Mouse (Mus musculus): ENCODE measurements around the gene Fgfr2. TPM values are rescaled to one million over a fixed set of nuclear protein-coding genes. Genes with fewer than 3 reads are reported as not detected.

The Fgfr2 gene
- polyA plus RNA-seq, 2 experiments from 2014 or later = not detected

DNA sequence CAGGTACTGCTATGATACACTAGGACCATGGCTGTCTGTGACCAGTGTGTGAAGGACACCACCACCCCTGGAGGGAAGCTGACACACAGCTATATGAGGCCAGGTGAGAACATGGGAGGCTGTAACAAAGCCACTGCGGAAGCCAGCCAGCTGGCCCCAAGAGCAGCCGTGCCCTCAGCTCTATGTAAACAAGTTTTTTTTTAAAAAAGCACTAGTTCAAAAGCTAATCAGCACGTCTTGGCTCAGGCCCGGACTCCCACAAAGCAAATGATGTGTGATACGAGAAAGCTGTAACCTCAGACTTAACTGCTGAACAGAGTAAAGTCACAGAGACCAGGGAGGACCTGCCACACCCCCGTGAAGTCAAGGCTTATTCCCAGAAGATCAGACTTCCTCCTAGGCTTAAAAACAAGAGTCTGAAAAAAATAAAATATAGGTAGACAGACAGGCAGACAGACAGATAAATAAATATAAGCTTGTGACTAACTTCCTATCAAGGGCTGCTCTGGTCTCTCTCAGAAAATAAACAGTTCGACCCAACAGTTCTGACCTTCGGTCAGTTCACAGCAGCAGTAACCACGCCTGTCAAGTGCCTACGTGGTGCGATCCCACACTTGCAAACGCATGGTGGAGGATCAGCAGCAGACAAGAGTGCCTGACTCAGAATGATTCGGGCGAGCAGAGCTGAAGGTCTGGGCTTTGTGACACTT is 836.4 kb downstream of the Fgfr2 start:
- ATAC-seq = no peak

DNA sequence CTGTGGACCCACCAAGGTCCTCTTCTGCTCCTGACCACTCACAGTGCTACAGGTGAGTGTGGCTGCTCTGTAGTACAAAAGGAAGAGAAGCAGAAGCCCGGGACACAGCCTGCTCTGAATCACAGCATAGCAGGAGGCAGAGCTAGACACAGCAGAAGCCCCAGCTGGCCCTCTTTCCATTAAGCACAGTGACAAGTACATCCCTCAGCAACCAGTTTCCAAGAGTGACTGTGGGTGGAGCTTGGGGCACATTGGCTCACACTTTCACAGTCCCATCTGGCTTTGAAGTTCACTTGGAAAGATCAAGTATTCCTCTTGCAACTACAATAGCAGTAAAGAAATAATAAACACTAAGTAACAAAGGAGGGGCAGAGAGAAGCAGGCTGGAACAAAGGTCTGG is 838.4 kb downstream of the Fgfr2 start:
- ATAC-seq = no peak

DNA sequence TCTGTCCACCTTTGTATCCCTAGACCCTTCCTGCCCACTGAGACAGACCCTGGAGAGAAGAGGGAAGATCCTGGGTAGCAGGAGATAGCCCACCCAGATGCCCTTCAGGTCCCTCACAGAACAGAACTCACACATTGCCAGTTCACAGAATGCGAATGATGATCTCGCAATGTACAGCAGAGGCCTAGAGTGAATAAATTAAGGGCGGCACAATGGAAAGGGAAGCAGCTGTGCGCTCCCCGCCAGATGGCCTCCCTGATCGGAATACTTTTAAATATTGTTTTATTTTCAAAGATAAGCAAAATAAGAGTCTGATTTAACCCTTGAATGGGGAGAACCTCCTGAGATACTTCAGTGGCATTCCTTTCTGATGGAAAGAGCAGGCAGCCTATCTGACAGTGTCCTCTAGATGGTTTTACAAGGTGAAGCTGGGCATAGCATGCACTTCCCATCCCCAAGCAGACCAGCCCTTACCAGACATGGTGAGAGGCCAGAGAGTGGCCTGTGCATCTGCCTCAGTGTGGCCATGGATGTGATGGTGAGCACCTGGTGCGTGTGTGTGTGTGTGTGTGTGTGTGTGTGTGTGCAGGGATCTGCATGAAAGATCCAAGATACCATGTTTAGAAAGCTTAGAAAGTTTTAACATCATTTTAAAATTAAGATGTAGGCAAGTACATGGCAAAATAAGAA is 839.0 kb downstream of the Fgfr2 start:
- ATAC-seq = no peak

DNA sequence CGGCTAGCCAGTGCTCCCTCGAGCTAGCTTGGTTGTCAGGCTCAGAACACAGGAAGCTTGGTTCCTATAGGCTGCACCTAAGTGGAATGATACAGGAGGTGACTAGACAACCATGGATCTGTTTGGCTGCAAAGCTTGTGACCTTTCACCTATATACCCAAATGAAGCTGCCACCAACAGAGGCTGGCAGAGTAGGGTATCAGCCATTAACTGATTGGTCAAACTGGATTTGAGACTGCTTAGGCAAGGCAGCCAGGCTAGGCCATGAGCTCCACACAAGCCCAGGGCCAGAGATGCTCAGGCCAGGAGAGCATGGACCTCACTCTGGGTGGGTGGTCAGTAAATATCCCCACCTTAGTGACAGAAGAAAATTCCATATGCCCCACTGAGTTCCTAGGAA is 840.6 kb downstream of the Fgfr2 start:
- ATAC-seq = no peak

DNA sequence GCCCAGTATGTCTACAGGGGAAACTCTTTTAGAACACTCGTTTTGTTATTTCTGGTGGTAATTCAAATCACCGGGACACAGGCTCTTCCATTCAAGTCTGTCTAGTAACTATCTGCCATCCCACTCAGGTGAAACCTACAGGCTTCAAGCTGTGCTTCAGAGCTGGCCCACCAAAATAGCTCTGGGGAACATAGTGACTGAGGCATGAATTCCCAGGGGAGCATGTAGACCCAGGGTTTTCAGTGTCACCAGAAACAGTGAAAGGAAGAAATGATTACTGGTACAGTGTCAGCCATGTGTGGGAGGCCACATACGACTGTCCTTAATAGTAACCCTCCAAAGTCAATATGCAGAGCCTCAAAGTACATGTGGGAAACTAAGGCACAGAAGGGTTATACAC is 841.0 kb downstream of the Fgfr2 start:
- no peak for ATAC-seq

DNA sequence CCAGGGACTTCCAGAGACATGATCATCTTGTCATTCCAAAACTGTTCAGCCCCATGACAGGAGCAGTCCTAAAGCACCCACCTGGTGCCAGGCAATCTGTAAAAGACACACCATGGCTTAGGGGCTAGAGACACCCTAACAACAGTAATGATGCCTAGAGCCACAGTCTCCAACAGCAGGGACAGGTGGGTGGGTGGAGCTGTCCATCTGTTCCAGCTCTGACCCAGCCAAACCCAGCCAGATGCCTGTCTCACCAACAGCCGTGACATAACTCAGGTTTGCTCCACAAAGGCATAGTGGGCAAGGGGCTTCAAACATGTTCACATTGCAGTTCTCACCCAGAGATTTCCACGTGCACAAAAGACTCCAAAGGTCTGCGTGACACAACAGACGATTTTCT is 841.4 kb downstream of the Fgfr2 start:
- ATAC-seq = no peak

DNA sequence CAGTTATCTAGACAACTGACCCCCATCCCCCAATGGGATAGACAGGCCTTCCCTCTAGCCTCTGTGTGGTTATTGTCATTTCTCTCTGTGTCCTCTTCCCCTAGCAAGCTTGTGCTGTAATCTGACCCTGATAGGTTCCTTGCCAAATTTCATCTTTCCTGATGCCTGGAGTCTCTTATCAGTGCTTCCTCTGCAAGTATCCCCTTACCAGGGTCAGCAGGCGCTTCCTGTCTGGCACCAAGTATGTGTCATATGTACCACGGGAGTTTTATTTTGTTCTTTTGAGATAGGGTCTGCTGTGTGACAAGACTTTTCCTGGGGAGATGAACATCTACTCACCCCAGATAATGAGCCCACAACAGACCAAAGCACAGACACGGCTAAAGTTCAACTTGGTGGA is 844.5 kb downstream of the Fgfr2 start:
- ATAC-seq = no peak

DNA sequence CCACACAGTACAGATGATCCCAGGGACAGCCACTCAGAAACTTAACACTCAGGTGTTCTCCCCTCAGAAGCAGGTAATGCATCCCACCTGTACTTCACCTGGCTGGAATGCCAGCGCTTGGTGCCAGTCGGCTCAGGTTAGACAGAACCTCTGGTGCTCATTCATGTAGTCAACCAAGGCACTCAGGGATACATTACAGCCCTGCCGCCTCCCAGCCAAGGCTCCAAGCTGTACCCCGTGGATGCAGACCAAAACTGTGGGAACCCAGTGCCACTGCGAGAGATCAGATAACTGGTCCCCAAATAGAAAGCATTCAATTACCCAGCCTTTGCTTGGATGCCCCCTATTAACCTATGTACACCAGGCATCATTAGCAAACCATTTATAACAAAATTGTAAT is 846.9 kb downstream of the Fgfr2 start:
- no peak for ATAC-seq

DNA sequence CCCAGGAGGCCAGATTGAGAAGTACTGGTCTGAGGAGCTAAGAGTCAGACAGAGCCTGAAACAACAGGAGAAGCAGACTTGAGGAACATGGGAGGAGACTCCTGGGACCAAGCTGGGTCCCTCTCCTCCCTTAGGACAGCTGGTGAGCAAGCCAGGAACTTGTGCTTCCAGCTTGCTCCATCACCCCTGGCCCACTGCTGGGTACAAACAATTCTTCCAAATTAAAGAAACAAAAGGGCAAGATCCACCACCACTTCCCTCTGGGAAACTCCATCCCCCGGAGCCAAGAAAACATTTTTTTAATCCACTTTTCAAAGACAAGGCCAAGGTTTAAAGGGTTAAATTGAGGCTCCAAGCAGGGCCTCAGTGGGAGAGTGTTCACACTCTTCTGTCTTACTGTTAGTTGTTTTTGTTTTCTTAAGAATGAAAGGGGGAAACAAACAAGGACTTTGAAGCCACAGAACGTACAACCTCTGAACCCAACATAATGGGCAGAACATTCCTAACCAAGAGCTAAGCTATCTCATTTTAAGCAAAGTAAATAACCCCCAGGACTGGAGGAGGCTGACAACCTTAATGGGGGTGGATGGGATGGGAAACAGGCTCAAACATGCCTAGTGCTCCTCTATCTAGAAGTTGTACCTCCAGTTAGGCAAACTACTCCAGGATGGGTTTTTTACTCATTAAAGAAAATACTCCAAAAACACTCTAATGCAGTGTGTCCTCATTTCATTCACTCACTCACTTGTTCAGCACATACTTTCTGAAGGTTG is 849.2 kb downstream of the Fgfr2 start:
- no peak for ATAC-seq

DNA sequence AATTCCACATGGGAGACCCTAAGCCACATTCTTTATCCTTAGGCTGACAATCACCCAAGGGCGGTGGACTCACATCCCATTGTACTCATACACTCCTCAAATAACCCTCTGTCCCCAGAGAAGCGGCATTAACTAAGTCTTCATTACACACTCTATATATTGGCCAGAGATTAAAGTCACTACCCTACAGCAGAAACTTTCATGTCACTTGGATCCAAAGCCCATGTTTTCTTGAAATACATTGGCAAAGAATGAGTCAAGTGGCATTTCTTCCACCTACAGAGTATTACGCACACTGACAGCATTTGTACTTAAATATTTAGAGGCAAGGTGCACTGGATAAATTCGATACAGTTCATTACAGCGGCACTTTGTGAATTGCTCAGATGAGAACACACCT is 850.2 kb downstream of the Fgfr2 start:
- ATAC-seq = no peak

DNA sequence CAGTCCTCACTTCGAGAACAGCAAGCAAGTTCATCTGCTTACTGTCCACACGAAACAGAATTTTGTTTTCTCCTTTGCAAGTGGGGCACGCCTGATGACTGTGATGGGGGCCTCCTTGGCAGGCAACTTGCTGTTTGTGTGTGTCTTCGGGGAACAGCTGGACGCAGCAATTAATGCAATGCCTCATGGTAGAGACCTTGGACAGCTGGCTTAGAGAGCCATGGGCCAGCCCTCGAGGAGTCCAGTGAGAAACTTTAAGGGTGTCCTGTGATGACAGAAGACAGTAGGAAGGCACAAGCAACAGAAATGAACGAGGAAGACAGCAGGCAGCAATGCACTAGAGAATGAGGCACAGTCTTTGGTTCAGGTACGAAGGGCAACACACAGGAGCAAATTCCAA is 852.8 kb downstream of the Fgfr2 start:
- ATAC-seq = no peak

DNA sequence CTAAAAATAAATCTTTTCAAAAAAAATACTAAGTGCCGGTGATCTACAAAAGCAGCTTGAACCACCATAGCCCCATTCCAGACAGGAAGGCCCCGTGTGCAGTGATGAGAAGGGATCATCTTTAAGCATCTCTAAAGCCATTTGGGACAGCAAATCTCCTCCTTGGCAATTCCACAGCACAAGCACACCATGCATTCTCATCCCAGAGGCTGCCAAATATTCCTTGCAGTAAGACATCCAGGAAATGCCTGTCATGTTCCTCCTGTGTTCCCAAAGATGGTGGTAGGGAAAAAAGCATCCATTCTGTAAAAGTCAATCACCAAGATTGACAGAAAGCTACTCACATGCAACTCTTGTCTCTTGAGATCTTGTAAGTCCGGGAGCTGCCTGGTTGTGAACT is 853.5 kb downstream of the Fgfr2 start:
- ATAC-seq = no peak

DNA sequence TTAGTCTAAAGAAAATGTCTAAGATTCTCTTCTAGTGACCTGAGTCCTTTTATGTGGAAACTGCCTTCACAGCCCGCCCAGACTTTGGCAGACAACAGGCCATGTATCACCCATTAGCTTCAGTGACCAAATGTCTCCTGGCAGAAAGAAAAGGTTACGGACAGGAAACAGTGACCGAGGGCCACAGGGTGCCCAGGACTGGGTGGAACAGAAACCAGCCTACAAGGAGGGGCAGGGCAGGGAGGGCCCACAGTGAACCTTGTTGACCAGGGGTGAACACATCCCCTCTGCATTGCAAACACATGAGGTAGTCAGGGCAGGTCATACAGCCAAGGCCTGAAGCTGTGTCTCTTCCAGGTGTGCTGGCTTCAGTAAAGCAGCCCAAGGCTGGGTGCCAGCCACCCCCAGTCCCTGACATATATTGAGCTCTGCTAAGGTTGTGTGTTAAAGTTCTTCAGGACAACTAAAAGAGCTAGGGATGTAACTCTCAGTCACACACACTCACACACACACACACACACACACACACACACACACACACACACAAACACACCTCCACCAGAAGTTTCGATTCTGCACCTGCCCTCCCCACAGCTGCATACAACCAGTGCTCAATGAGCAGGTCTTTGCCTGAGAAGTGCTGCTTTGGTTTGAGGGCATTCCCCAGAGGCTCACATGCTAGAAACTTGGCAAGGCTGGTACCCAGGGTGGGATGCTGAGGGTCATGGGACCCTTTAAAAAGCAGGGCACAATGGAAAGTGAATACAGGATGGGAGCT is 855.2 kb downstream of the Fgfr2 start:
- ATAC-seq = no peak

DNA sequence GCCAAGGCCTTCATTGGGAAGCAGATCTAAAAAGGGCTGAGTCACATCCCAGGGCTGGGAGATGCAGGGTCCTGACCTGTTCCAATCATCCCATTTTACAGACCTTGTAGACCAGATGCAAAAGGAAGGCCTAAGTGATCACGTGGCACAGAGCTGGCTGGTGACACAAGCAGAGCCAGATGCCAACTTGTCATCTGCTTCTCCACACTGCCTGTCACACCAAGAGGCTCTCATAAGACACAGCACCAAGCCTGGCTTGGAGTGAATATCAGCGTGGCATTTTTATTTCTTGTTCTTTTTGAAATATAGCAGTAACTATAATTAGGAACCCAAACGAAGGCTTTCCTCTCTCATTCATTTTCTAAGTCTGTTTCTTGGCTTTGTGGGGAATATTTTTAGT is 858.4 kb downstream of the Fgfr2 start:
- no peak for ATAC-seq

DNA sequence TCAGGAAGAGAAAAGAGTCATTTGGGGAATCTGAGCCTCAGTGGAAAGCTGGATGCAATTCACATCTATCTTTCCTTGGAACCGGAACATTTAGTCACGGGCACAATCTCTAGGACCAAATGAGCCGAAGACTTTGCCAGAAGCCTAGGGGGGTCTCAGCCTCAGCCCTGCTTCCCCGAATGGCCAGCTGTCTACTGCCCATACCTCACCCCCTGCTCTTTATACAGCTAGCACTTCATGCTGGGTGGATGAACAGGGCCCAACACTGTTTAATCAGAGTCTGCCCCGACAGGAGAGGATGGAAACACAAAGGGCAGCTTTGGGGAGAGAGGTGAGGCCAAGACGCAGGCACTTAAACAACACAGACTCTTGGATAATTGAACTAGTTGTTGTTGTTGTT is 860.0 kb downstream of the Fgfr2 start:
- ATAC-seq = no peak

DNA sequence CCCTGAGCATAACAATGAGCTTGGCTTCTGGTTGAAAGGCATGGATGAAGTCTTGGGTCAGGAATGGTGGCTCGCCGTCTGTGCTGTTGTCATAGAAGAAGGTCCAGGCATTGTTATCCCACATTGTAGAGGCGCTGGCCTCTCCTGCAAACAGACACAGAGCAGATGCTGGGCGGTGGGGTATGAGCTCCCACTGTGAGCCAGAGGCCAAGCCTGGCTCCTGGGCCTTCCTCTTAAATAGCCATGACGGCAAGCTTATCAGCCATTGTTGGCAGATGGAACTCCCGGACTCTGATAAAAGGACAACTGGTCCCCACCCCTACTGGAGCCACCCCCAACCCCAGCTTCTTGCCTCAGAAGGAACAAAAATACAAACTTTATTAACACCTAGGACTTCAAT is 860.5 kb downstream of the Fgfr2 start:
- ATAC-seq = no peak

DNA sequence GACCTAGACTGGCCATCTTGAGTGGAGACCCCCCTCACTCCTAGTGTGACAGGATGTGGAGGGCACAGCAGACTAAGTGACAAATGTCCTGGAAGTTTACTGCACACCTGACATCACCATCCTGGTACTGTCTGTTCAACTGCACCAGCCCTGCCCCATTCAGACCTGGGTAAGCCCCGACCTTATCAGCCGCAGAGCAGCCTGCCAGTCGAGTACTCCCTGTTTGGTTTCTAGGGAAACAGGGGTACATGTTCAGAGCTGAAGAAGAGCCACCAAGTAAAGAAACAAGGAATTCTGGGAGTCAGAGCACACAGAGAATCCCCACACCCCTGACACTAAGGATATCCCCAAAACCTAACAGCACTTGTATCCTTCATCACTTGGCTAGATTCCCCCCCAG is 861.3 kb downstream of the Fgfr2 start:
- ATAC-seq = no peak

DNA sequence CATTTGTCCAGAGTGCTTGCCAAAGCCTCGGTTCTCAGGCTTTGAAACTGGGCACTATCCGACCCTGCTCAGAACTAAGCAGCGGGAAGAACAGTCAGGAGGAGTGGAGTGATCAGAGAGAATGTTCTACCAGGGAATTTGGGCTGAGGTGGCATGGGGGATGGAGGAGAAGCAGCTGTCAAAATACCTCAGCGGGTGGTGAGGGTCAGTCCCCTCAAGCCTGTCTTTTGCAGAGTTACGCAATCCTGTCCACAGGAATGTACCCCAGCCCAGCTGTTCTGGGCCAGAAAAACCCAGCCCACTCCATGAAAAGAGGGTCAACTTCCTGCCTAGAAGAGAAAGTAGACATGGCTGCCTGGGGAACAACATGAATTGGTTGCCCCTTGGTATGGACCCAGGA is 862.5 kb downstream of the Fgfr2 start:
- no peak for ATAC-seq

DNA sequence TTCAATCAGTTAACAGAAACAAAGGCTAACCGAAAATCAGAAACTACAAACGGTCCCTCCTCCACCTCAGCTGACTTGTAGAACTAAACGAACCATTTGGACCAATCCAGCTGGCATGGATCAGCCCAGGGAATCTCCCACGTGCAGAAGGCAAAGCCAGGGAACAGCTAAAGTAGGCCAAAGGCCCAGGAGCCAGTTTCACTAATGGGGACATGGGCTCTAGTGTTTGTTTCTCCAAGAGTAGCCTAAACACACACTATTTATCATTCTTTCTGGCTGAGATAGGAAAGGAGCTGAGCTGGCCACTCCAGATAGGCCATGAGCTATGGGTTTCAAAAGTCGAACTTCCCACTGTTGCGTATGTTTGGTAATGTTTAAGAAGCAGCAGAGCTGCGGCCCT is 864.3 kb downstream of the Fgfr2 start:
- ATAC-seq = no peak

DNA sequence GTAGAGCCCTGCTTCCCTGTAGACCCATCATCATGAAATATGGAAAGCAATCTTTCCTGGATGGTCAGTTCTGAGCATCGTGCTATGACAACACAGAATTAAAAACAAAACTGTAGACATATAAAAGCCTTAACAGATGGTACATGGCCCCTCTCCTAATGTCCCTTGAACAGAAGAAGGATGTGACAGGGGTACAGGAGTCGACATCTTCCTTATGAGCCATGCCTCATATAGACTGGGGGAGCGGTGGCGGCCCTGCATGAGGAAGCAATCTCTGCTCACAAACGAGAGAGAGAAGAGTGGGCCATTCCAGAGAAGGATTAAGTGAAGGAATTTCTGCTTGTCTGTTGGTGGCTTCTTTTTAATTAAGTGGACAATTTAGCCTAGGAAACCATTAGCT is 864.9 kb downstream of the Fgfr2 start:
- ATAC-seq = no peak

DNA sequence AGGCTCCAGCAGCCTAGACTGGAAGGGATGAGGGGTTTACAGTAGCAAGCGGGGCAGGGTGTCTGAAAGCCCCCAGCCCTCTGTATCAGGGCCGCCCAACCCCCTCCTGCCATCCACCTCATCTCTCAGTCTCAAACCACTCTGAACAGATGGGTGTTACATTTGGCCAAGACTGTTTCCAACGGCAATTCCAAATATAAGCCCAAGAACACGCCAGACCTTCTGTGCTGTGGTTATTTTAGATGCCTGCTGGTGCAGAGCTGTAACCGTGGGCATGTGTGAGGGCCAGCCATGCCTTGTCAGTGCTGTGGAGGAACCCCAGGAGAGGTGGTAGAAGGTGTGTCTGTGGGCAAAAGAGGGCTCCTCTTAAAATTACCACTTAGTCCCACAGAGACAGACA is 869.6 kb downstream of the Fgfr2 start:
- ATAC-seq = no peak

DNA sequence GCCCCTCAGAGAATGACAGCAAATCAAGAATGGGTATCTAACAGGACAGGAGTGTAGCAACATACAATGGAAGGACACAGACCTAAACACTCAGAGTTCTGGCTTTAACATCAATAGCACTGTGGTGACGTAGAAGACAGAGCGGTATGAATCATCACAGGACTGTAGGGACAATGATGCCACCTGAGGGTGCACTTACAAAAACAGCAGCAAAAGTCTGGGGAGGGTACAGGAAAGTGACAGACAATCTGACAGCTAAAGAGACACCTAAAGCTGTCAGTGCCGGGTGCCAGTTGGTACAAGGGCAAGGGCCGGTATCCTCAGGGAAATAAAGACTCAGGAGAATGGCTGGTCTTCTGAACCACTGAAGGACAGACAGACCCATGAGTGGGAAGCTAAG is 870.1 kb downstream of the Fgfr2 start:
- no peak for ATAC-seq

DNA sequence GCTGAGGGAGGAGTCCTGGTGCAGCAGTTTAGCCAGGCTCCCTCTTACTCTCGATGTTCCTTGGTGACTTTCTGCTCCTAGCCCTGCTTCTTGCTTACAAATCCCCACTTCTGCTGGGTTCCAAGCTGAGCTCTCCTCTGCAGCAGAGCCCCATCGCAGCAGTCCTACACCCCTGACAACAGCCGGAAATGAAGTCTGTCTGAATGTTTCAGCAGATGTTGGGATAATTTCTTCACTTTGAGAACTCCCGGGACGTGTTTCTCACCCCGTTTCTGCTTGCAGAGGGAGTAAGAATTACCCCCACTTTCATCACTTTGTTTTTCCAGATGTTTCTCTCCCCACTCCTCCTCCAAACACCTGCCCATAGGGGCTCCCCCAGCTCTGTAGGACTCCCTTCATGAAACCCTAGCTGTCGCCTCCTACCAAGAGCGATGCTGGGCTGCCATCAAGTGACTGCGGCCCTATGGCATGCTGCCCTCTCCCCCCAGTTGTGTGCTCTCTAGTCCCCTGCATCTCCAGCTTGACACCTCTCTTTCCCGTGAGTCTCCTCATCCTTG is 873.5 kb downstream of the Fgfr2 start:
- ATAC-seq = no peak

All from activated CD4-positive, CD25-positive, alpha-beta regulatory T cell, adult 4 months (primary cell).